Mouse (Mus musculus) urinary bladder, postnatal 4 days (tissue): Measurements from ENCODE around the gene St3gal3.
A peak's percentile ranks its signal among the peaks of the same experiment; 100 is the strongest.

Experiments
- DNase-seq, 2 experiments: peaks; one replicate each; pipeline ENCODE4 v3.0.0; 2021 to 2022; ENCODE audit warnings: low spot score in 2 of 2

St3gal3 gene

DNA sequence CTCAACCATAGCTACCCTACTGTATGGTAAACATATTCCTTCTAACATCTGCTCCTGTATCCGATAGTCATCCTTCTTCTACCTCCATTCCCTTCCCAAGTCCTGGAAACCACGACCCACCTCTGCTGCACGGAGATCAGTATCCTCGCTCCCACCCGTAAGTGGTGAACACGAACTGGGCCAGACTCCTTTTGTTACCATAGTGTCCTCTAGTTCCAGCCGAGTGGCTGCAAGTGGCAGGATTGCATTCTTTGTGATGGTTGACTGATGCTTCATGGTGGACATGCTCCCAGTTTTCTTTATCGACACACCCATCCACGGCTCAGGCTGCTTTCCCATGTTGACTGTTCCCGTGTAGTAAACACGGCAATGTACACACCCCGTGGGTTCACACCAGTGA, 144.9 kb downstream of the St3gal3 start:
- DNase-seq, result peak in 1 of 2 experiments; percentile 47

- DNase-seq, result peak in 1 of 2 experiments; percentile 35
Observed at GRCm38 (mm10) chr4:117986766-117987165, 147.9 kb downstream of the St3gal3 start.

DNA sequence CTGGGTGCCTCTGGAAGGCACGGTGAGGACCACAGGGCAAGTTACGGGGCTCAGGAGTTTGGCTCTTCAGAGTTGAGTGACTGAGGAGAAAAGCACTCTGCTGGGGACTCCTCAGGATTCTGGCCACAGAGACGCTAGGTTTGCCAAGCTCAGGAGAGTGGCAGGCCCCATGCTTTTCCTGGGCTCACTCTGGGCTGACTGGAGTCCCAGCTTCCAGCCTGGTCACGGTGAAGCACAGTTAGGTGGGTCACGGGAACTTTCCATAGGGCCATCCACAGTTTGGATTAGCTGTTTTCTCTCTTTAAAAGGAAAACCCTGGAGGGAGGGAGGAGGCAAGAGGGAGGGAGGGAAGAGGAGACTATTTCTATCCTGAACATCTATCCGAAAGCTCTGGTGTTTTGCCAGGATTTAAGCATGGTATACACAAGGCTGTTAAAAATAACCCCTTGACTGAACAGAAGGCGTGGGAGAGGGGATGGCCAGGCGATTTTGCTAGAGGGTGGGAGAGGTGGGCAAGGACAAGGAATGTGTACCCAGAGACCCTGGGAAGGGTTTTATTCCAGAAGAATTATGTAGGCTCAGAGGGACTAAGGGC, 149.6 kb downstream of the St3gal3 start:
- DNase-seq, result peak in 1 of 2 experiments; percentile 52

- DNase-seq, result no peak
Observed at GRCm38 (mm10) chr4:117984206-117984605, 150.5 kb downstream of the St3gal3 start.

DNA sequence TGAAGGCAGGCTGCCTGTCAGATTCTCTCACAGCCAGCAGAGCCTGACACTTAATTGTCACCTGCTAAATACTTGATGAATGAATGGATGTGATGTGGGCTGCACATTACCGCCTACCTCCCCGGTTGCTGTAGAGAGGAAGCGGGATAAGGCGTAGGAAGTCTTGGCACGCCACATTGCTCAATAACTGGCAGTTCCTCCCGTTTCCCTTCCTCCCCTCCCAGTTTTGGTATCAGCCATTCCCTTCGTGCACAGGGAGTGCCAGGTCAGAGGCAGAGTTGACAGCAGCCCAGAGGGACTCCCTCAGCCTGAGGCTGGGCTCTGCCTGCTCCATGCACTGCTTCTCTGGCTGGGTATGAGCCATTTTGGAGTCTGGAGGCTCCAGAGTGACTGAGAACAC, 152.0 kb downstream of the St3gal3 start:
- DNase-seq, result peak in 1 of 2 experiments; percentile 52

DNA sequence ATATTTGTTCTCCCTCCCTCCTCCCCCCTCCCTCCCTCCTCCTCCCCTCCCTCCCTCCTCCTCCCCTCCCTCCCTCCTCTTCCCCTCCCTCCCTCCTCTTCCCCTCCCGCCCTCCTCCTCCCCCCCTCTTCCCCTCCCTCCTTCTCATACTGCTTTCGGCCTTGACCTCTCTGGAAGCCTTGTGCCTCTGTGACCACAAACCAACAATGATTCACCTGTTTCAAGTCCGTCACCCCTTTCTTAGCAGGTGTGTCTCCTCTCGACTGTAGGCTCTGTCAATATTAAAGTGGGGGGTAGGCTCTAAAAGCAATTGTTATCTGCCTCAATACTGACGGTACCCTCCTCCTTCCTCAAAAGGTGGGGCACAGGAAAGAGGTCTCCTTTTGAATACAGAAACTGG, 153.2 kb downstream of the St3gal3 start:
- DNase-seq, result no peak

DNA sequence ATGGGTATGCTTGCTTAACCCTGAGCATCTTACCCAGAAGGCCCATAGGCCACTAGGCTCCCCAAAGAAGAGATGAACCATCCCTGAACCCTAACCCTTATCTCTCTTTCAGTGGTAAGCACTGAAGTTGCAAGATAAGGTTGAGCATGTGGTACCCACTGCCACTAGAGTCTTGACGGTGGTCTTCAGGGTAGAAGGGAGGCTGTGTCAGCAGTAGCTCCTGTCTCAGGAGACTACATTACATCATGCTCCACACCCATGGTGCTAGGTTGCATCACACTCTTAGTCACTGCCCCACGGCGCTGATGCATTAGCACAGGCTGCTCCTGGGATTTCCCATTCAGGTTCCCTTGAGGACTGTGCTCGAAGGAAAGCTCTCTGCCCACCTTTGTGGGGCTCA, 154.6 kb downstream of the St3gal3 start:
- no peak for DNase-seq

DNA sequence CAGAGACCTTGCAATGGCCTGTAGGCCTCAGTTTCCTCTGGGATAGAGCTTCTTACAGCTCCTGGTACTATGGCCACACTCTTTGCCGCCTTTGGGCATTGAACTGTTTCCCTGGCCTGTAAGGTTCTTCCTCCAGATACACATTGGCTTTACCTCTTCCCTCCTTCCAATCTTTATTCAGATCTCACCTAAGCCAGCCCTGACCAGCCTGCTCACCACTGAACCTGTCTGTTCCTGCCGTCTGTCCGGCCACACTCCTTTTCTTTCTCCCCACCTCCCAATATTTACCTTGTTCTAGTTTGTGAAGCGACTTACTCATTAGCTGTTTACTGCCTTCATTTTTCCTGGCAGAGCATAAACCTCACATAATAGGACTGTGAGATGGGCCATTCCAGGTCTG, 155.5 kb downstream of the St3gal3 start:
- DNase-seq, result no peak

- DNase-seq, result no peak
Observed at GRCm38 (mm10) chr4:117978282-117978681, 156.4 kb downstream of the St3gal3 start.

DNA sequence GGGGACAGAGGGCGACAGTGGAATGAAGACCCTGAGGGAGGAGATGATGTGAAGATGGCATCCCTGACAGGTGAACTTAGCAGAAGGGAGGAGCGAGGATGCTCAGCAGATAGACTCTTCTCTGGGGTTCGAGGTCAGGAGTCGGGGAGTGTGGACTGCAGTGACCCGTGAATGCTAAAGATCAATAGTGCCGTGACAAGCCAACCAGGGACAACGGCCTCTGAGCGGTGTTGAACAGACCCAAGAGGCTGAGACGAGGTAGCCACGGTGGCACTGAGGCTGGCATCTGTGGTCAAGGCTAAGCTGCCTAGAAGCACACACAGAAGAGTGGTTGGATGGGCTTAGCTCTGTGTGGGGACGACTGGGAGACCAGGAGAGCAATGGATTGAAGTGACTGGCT, 156.9 kb downstream of the St3gal3 start:
- no peak for DNase-seq

GRCm38 (mm10) chr4:117977371-117977770, 157.3 kb downstream of the St3gal3 start:
- no peak for DNase-seq

GRCm38 (mm10) chr4:117975820-117976219, 158.9 kb downstream of the St3gal3 start:
- DNase-seq, result no peak

DNA sequence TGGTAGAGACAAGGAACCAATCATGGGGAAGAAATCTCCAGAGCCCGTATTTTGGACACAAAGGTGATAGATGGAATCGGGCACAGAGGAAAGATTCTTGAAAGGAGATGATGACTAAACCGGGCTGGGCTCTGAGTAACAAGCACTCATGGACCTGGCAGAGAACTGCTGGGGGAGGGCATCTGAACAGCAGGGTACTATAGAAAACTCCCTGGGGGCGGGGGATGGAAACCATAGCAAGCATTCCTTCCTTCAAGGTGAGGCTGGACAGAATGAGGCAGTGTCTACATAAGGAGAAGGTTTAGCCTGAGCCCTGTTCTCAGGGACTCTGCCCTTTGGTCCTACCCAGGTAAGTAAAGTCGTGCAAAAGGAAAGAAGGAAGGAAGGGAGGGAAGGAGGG, 160.0 kb downstream of the St3gal3 start:
- no peak for DNase-seq

- DNase-seq, result no peak
Observed at GRCm38 (mm10) chr4:117972999-117973398, 161.7 kb downstream of the St3gal3 start.

GRCm38 (mm10) chr4:117964346-117965025, 170.2 kb downstream of the St3gal3 start:
- peak in 1 of 2 experiments; percentile 56 for DNase-seq

- DNase-seq, result no peak
Observed at GRCm38 (mm10) chr4:117957492-117957891, 177.2 kb downstream of the St3gal3 start.

DNA sequence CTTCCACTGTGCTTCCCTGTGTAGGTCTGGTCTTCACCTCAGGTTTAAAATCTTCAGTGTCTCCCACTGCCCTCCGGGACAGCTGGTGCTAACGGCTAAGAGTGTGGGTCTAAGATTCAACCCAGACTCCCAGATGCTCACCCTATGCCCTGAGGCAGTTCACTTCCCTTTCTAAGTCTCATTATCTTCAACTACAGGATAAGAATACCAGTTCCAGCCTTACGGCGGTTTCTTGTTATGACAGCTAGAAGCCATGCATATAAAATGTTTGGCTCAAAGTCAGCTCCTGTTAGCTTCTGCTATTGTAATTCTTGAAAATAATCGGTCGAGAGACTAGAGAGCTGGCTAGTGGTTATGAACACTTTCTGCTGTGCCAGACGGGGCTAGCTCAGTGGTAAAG, 187.2 kb downstream of the St3gal3 start:
- DNase-seq, result no peak

DNA sequence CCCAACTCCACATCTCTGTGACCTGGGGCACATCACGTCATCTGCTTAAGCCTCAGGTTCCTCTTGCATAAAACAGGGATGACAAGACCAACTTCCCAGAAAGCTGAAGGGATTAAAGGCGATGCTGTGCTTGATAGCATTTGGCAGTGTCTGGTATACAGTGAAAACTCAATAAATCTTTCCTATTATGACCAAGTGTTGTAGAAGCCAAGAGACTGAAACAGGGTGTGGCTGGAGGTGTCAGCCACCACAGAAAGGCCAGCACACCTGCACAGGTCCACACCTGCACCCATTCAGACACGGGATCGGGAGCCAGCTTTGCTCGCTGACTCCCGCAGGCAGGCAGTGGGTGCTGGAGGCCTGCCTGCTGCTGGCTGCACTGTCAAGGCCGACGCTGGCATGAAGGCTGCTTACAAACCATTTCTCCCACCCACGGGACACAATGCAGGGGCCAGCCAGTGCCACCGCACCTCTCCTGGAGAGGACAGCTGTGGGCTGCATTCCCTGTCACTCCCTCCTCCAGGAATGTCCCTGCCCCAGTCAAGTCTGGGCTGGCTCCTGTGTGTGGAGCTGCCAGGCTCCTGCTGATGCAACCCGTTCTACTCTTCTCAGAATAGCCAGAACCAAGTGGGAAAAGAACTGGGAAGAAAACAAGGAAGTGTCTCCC, 187.9 kb downstream of the St3gal3 start:
- peak in 1 of 2 experiments; percentile 35 for DNase-seq

DNA sequence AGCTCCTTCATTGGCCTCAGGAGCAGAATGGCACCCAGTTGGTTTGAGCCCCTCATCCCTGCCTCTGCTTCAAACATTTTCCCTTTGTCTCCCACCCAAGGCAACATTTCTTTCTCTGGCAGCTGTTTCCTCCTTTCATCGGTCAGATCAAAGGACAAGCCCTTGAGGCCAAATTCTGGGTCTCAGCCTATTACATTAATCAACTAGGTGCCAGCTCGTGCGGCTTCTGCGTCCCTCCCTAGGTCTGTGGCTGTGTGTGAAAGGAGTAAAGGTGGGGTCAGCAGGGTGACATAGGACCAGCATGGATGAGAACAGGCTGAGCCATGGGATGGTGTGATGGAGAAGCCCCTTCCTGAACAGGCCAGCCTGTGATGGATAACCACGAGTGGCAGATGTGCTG, 191.4 kb downstream of the St3gal3 start:
- no peak for DNase-seq

DNA sequence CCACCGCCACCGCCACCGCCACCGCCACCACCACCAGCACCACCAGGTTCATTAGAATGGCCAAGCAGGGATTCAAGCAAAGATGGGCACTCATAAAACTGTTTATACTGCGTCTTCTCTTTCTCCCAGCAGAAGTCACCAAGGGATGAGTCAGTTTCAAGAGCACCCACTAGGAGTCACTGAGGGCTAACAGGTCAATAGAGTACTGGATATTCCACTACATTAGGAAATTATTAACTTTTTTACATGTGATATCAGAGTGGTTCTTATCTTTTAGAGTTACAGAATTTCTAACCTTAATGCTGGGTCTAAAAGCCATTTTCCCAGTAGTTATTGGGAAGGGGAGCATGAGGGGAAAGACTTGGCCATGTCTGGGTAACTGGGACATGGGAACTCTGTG, 197.8 kb downstream of the St3gal3 start:
- DNase-seq, result no peak

- no peak for DNase-seq
Observed at GRCm38 (mm10) chr4:117934081-117934480, 200.6 kb downstream of the St3gal3 start.

- DNase-seq, result no peak
Observed at GRCm38 (mm10) chr4:117933248-117933647, 201.5 kb downstream of the St3gal3 start.

- peak; percentile 48 to 69 for DNase-seq
Observed at GRCm38 (mm10) chr4:117929391-117929881, 205.3 kb downstream of the St3gal3 start, which contains the start of gene Artn. Gene Artn, minus strand, starts transcription at chr4:117929763.
